Mouse (Mus musculus): ENCODE data around the gene Ugt8a.

GRCm38 (mm10) chr3:125869873-125870272 is 68.5 kb downstream of the Ugt8a start:
- TF ChIP-seq EP300 (optimal IDR thresholded peaks at IDR 0.05) (no peak), CTCF (IDR thresholded peaks at IDR 0.05; ENCODE audit: low read depth) (no peak)
